ENCODE assay signal across 37 mouse cellular contexts in the genomic region with DNA sequence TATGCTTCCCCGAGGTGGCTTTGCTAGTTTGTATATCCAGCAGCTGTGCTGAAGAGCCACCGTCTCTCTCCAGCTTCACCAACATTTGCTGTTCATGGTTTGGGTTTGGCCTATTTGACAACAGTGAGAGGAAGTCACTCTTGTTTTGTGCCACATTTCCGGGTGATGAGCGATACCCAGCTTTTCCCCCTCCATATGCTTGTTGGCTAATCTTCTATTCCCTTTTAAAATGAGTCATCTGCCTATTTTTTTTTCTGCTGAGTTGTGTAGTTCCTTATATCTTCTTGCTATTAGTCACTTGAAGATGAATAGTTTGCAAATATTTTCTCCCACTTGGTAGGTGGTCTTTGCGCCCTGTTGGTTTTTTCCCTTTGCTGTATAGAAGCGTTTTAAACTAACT. TPM values are rescaled to one million over a fixed set of nuclear protein-coding genes. Genes with fewer than 3 reads are reported as not detected.
DNase-seq lines count a peak whose midpoint lies in the region; ATAC-seq and TF ChIP-seq lines count a peak whose summit lies in the region.
"Had no signal": no experiment of that assay in that cellular context is flagged by ENCODE, and none has a peak within 500 bp of the region (broad histone marks: within the 10 kb centered on the region; RNA-seq: fewer than 3 reads in every experiment).

No protein-coding gene starts in this region.

- DNase-seq in 3T3-L1 (ENCODE audit: low read depth, low spot score), result peak; percentile 44
- DNase-seq in 416B (ENCODE audit: low read depth), result peak; percentile 64
- no peak for DNase-seq in frontal cortex, postnatal 36 days (ENCODE audit: low spot score in 2 of 2)
- DNase-seq: adrenal gland, postnatal 10 days; adrenal gland, postnatal 36 days; B cell, adult 2 months; cerebellum, adult 11-12 months; cerebellum, adult 8-10 months; cerebellum, postnatal 10 days; cerebellum, postnatal 36 days; embryo, embryonic 11 days; gastrocnemius, postnatal 10 days; gastrocnemius, postnatal 36 days; heart, adult 2 months; heart, postnatal 14 days; heart, postnatal 4 days had no signal

- H3K27ac ChIP-seq in bone marrow macrophage, adult 2 months (ENCODE audit: insufficient read depth, low read depth, low read length), result peak overlapping the region; percentile 83
- 0 out of 2 replicates have a peak overlapping the region, but pooled peaks have one; percentile 15 for H3K27ac ChIP-seq in small intestine, adult 2 months (ENCODE audit: insufficient read depth, low read depth, low read length)
- H3K27ac ChIP-seq: embryonic facial prominence, embryonic 10.5 days; embryonic facial prominence, embryonic 13.5 days; forebrain, embryonic 12.5 days; forebrain, embryonic 15.5 days; heart, adult 2 months; heart, embryonic 10.5 days; heart, embryonic 13.5 days; intestine, embryonic 15.5 days had no signal

- no peak for ATAC-seq in megakaryocyte, adult 5-6 weeks (ENCODE audit: poor library complexity, severe bottlenecking)
- ATAC-seq: activated CD4-positive, CD25-positive, alpha-beta regulatory T cell, adult 4 months; forebrain, embryonic 15.5 days; hindbrain, embryonic 16.5 days; intestine, embryonic 15.5 days had no signal

- no peak for TF ChIP-seq CTCF in bone marrow macrophage, adult 2 months (IDR thresholded peaks at IDR 0.05; ENCODE audit: low read depth, low read length)
- TF ChIP-seq CTCF in small intestine, adult 2 months (IDR thresholded peaks at IDR 0.05; ENCODE audit: extremely low read depth, insufficient read length, insufficient replicate concordance, low read depth, low read length), result no peak

- H3K27me3 ChIP-seq in small intestine, adult 2 months (ENCODE audit: control insufficient read depth, insufficient read depth, low read length), result no peaks in the 10 kb centered on the region
- H3K27me3 ChIP-seq: embryonic facial prominence, embryonic 13.5 days; forebrain, embryonic 15.5 days; hindbrain, embryonic 13.5 days; intestine, embryonic 15.5 days had no signal

- peaks cover 42% of the 10 kb centered on the region for H3K4me1 ChIP-seq in bone marrow macrophage, adult 2 months (ENCODE audit: control insufficient read depth, insufficient read depth, low read length)
- H3K4me1 ChIP-seq in small intestine, adult 2 months (ENCODE audit: control insufficient read depth, insufficient read depth, insufficient read length, low read length), result peaks cover 11% of the 10 kb centered on the region

- H3K36me3 ChIP-seq in small intestine, adult 2 months (ENCODE audit: control insufficient read depth, insufficient read depth, low read length), result no peaks in the 10 kb centered on the region
- H3K36me3 ChIP-seq: embryonic facial prominence, embryonic 10.5 days; embryonic facial prominence, embryonic 13.5 days; forebrain, embryonic 12.5 days; forebrain, embryonic 15.5 days; heart, embryonic 10.5 days; heart, embryonic 13.5 days; hindbrain, embryonic 13.5 days; intestine, embryonic 15.5 days had no signal

- 58% methylated on average over 6 of the region's 6 CpGs for WGBS in small intestine, adult 2 months

- H3K4me3 ChIP-seq in bone marrow macrophage, adult 2 months (ENCODE audit: insufficient read depth, low read length), result no peak overlapping the region
- no peak overlapping the region for H3K4me3 ChIP-seq in small intestine, adult 2 months (ENCODE audit: low read depth, low read length)
- H3K4me3 ChIP-seq: embryonic facial prominence, embryonic 10.5 days; embryonic facial prominence, embryonic 13.5 days; erythroblast, embryonic 14.5 days; forebrain, embryonic 12.5 days; forebrain, embryonic 15.5 days; heart, adult 2 months; heart, embryonic 10.5 days; heart, embryonic 13.5 days; hindbrain, embryonic 13.5 days; intestine, embryonic 15.5 days had no signal

- TF ChIP-seq POLR2A in bone marrow macrophage, adult 2 months (IDR thresholded peaks at IDR 0.05; ENCODE audit: borderline replicate concordance, low read depth, low read length), result no peak
- TF ChIP-seq POLR2A in small intestine, adult 2 months (IDR thresholded peaks at IDR 0.05; ENCODE audit: low read depth, low read length), result no peak

RNA-seq across cellular contexts. Expression of a gene that starts 43.9 kb away (rescaled TPM):
- polyA plus RNA-seq in bone marrow macrophage, adult 2 months (2012; ENCODE audit: insufficient read depth, insufficient read length, missing spikeins), result not detected in 2 replicates
- polyA plus RNA-seq in small intestine, adult 2 months (2012; rRNA removed), result not detected in 2 replicates
- total RNA-seq in megakaryocyte, adult 5-6 weeks (2015), result not detected in 2 replicates
- not detected in 2 replicates for total RNA-seq in megakaryocyte, adult 5-6 weeks (2017)
- total RNA-seq: adrenal gland, adult 18-20 months; adrenal gland, postnatal 10 days; adrenal gland, postnatal 36 days; gastrocnemius, adult 18-20 months; gastrocnemius, postnatal 10 days; gastrocnemius, postnatal 36 days; granulocyte monocyte progenitor cell, adult 5-6 weeks; heart, adult 2 months; heart, postnatal 14 days; heart, postnatal 4 days; MEL had no signal
- polyA plus RNA-seq: activated CD4-positive, CD25-positive, alpha-beta regulatory T cell, adult 4 months; brain, embryonic 14.5 days; cortical plate, adult 2 months; embryonic facial prominence, embryonic 10.5 days; embryonic facial prominence, embryonic 13.5 days; erythroblast, embryonic 14.5 days; forebrain, embryonic 12.5 days; forebrain, embryonic 15.5 days; heart, adult 2 months; heart, embryonic 10.5 days; heart, embryonic 13.5 days; heart, embryonic 16.5 days; hindbrain, embryonic 13.5 days; hindbrain, embryonic 16.5 days; intestine, embryonic 15.5 days had no signal

Comparison
In these comparisons a context has a peak if more than half of its experiments do, and no peak if none do; other contexts are left out.
1. DNase-seq: peak in 3T3-L1 (single experiment) and 416B (single experiment); none in frontal cortex, postnatal 36 days (0 of 2).